Mouse (Mus musculus) colon, adult 2 months (tissue): ENCODE measurements around the gene Tsen15. TPM values are rescaled to one million over a fixed set of nuclear protein-coding genes. Genes with fewer than 3 reads are reported as not detected.

Experiments used
- polyA plus RNA-seq: library from polyadenylated mRNA; depleted of rRNA; stranded (reverse); fragments of >200 nt; gene quantifications from 2 replicates; pipeline ENCODE4 v1.2.3, GENCODE M21; 2012; rRNA removed

The Tsen15 gene
- polyA plus RNA-seq = 6.1 and 7.4 TPM in 2 replicates

GRCm38 (mm10) chr1:152386188-152386835 is at the start of gene Tsen15:
Gene Tsen15, minus strand, starts transcription at chr1:152386688.

GRCm38 (mm10) chr1:152399790-152400555 is 13.5 kb upstream of the Tsen15 start, which contains the start of gene Colgalt2:
Gene Colgalt2, plus strand, starts transcription at chr1:152399830.

Other genes starting within 250 kb of the Tsen15 start
- gene Colgalt2, start 13.1 kb upstream of the Tsen15 start, polyA plus RNA-seq = 0.95 and 1.2 TPM in 2 replicates